Comparison of ENCODE assay signal across 8 mouse cellular contexts in genomic region chr4:32982041-32982715, GRCm38 (mm10). TPM values are rescaled to one million over a fixed set of nuclear protein-coding genes. Genes with fewer than 3 reads are reported as not detected.
A peak's percentile ranks its signal among the peaks of the same experiment; 100 is the strongest.
DNase-seq lines count a peak whose midpoint lies in the region; ATAC-seq and TF ChIP-seq lines count a peak whose summit lies in the region.

No protein-coding gene starts in this region.

- peak overlapping the region; percentile 95 for H3K4me3 ChIP-seq in embryonic facial prominence, embryonic 10.5 days
- H3K4me3 ChIP-seq in heart, postnatal 0 days (ENCODE audit: low read depth, low read length), result peak overlapping the region; percentile 82
- peak overlapping the region; percentile 90 for H3K4me3 ChIP-seq in midbrain, postnatal 0 days (ENCODE audit: low read depth, low read length)

- TF ChIP-seq CTCF in heart, postnatal 0 days (IDR thresholded peaks at IDR 0.05; ENCODE audit: low read depth), result no peak
- TF ChIP-seq CTCF in midbrain, postnatal 0 days (IDR thresholded peaks at IDR 0.05), result no peak

- no peak for TF ChIP-seq EP300 in heart, postnatal 0 days (IDR thresholded peaks at IDR 0.05; ENCODE audit: low read depth)

- no peaks in the 10 kb centered on the region for H3K9me3 ChIP-seq in embryonic facial prominence, embryonic 10.5 days
- no peaks in the 10 kb centered on the region for H3K9me3 ChIP-seq in heart, postnatal 0 days (replicated peaks; ENCODE audit: control insufficient read depth, low read length)
- no peaks in the 10 kb centered on the region for H3K9me3 ChIP-seq in midbrain, postnatal 0 days (ENCODE audit: low read length)

- WGBS in embryonic facial prominence, embryonic 10.5 days, result 3% methylated on average over 15 of the region's 15 CpGs
- WGBS in heart, postnatal 0 days, result 3% methylated on average over 15 of the region's 15 CpGs
- WGBS in midbrain, postnatal 0 days, result 2% methylated on average over 15 of the region's 15 CpGs

- H3K36me3 ChIP-seq in embryonic facial prominence, embryonic 10.5 days (replicated peaks), result no peaks in the 10 kb centered on the region
- no peaks in the 10 kb centered on the region for H3K36me3 ChIP-seq in heart, postnatal 0 days (replicated peaks; ENCODE audit: control insufficient read depth, insufficient read depth, low read length)
- H3K36me3 ChIP-seq in midbrain, postnatal 0 days (ENCODE audit: insufficient read depth, low read length), result no peaks in the 10 kb centered on the region

- peaks cover 22% of the 10 kb centered on the region for H3K27me3 ChIP-seq in embryonic facial prominence, embryonic 10.5 days (replicated peaks; ENCODE audit: low read depth, poor library complexity, severe bottlenecking)
- no peaks in the 10 kb centered on the region for H3K27me3 ChIP-seq in heart, postnatal 0 days (ENCODE audit: control insufficient read depth, insufficient read depth, low read length)
- H3K27me3 ChIP-seq in midbrain, postnatal 0 days (ENCODE audit: insufficient read depth, low read length), result no peaks in the 10 kb centered on the region

- peak overlapping the region; percentile 97 for H3K27ac ChIP-seq in embryonic facial prominence, embryonic 10.5 days (replicated peaks)
- peak overlapping the region; percentile 87 for H3K27ac ChIP-seq in heart, postnatal 0 days (ENCODE audit: low read depth)
- H3K27ac ChIP-seq in midbrain, postnatal 0 days (ENCODE audit: low read depth, low read length), result peak overlapping the region; percentile 73; the same call in 1 of the 2 replicates

- peak overlapping the region; percentile 75 for H3K9ac ChIP-seq in heart, postnatal 0 days (replicated peaks; ENCODE audit: low read depth, low read length)
- peak overlapping the region; percentile 84; the same call in 1 of the 2 replicates for H3K9ac ChIP-seq in midbrain, postnatal 0 days (replicated peaks; ENCODE audit: low read length, poor library complexity, severe bottlenecking)

- DNase-seq in layer of hippocampus, adult 9-11 months, result peak; percentile 22
- no peak for DNase-seq in layer of hippocampus, adult 18-20 months (ENCODE audit: low spot score in 2 of 2)
- peak; percentile 44 for DNase-seq in embryonic facial prominence, embryonic 10.5 days (ENCODE audit: low spot score)
- DNase-seq in heart, postnatal 0 days (ENCODE audit: low spot score), result no peak
- DNase-seq in kidney, postnatal 4 days, result peak; percentile 17 to 51
- peak; percentile 2 for DNase-seq in midbrain, postnatal 0 days (ENCODE audit: low spot score)
- peak; percentile 47 for DNase-seq in yolk sac, embryonic 10.5 days (ENCODE audit: low spot score)
- DNase-seq in testis, postnatal 10 days (ENCODE audit: low spot score), result no peak

- peak overlapping the region; percentile 97 for H3K4me2 ChIP-seq in heart, postnatal 0 days (ENCODE audit: low read depth, low read length)
- peak overlapping the region; percentile 95 for H3K4me2 ChIP-seq in midbrain, postnatal 0 days (ENCODE audit: low read depth, low read length, poor library complexity, severe bottlenecking)

- no peak for ATAC-seq in heart, postnatal 0 days (ENCODE audit: insufficient read depth, low read depth)
- peak; percentile 35 for ATAC-seq in midbrain, postnatal 0 days (ENCODE audit: low FRiP score)

- peaks cover 53% of the 10 kb centered on the region for H3K4me1 ChIP-seq in embryonic facial prominence, embryonic 10.5 days
- H3K4me1 ChIP-seq in heart, postnatal 0 days (ENCODE audit: control insufficient read depth, insufficient read depth), result peaks cover 23% of the 10 kb centered on the region
- peaks cover 4% of the 10 kb centered on the region; the same call in 1 of the 2 replicates for H3K4me1 ChIP-seq in midbrain, postnatal 0 days (ENCODE audit: insufficient read depth, low read length)

RNA-seq across cellular contexts. Expression of gene Rragd, which starts 0.7 kb away (rescaled TPM):
- total RNA-seq in layer of hippocampus, adult 18-20 months (2021), result 10 to 100 TPM; 64.8 to 70.4 TPM
- polyA plus RNA-seq in embryonic facial prominence, embryonic 10.5 days (2016; fragmentation: Nextera tagmentation; extraction: Ambion mirVana), result 22.5 and 22.9 TPM in 2 replicates
- 61.3 and 75.3 TPM in 2 replicates for total RNA-seq in heart, postnatal 0 days (2014; rRNA removed; ENCODE audit: low replicate concordance)
- 35.4 and 41.1 TPM in 2 replicates for polyA plus RNA-seq in heart, postnatal 0 days (2015; fragmentation: Nextera tagmentation; extraction: Ambion mirVana)
- 52.7 and 54.9 TPM in 2 replicates for total RNA-seq in midbrain, postnatal 0 days (2014; rRNA removed)
- 28.5 and 35.0 TPM in 2 replicates for polyA plus RNA-seq in midbrain, postnatal 0 days (2015; fragmentation: Nextera tagmentation; extraction: Ambion mirVana)

RNA-seq across cellular contexts. Expression of gene Ankrd6, which starts 31.5 kb away (rescaled TPM):
- total RNA-seq in layer of hippocampus, adult 18-20 months (2021), result 10 to 100 TPM; 36.7 to 42.9 TPM
- 12.2 and 16.4 TPM in 2 replicates for polyA plus RNA-seq in embryonic facial prominence, embryonic 10.5 days (2016; fragmentation: Nextera tagmentation; extraction: Ambion mirVana)
- 1.6 and 20.0 TPM in 2 replicates for total RNA-seq in heart, postnatal 0 days (2014; rRNA removed; ENCODE audit: low replicate concordance)
- 2.3 and 2.4 TPM in 2 replicates for polyA plus RNA-seq in heart, postnatal 0 days (2015; fragmentation: Nextera tagmentation; extraction: Ambion mirVana)
- 38.1 and 44.7 TPM in 2 replicates for total RNA-seq in midbrain, postnatal 0 days (2014; rRNA removed)
- 22.7 and 23.2 TPM in 2 replicates for polyA plus RNA-seq in midbrain, postnatal 0 days (2015; fragmentation: Nextera tagmentation; extraction: Ambion mirVana)

RNA-seq across cellular contexts. Expression of gene Ube2j1, which starts 49.0 kb away (rescaled TPM):
- 100 to 1,000 TPM in 1 of 2 experiments, 10 to 100 TPM in 1; 92.7 to 100 TPM for total RNA-seq in layer of hippocampus, adult 18-20 months (2021)
- polyA plus RNA-seq in embryonic facial prominence, embryonic 10.5 days (2016; fragmentation: Nextera tagmentation; extraction: Ambion mirVana), result 37.8 and 38.7 TPM in 2 replicates
- 31.2 and 33.4 TPM in 2 replicates for total RNA-seq in heart, postnatal 0 days (2014; rRNA removed; ENCODE audit: low replicate concordance)
- 29.9 and 30.9 TPM in 2 replicates for polyA plus RNA-seq in heart, postnatal 0 days (2015; fragmentation: Nextera tagmentation; extraction: Ambion mirVana)
- total RNA-seq in midbrain, postnatal 0 days (2014; rRNA removed), result 119 and 126 TPM in 2 replicates
- 70.1 and 70.3 TPM in 2 replicates for polyA plus RNA-seq in midbrain, postnatal 0 days (2015; fragmentation: Nextera tagmentation; extraction: Ambion mirVana)

Comparison
In these comparisons a context has a peak if more than half of its experiments do, and no peak if none do; other contexts are left out.
1. DNase-seq: peak in layer of hippocampus, adult 9-11 months (single experiment), embryonic facial prominence, embryonic 10.5 days (single experiment), kidney, postnatal 4 days (2 of 2), midbrain, postnatal 0 days (single experiment) and yolk sac, embryonic 10.5 days (single experiment); none in layer of hippocampus, adult 18-20 months (0 of 2), heart, postnatal 0 days (single experiment) and testis, postnatal 10 days (single experiment).
2. Peak in every context shown above with its lines, with median percentiles within 50 percentile points of each other: H3K27ac ChIP-seq and H3K4me3 ChIP-seq.